Mouse (Mus musculus): Measurements from ENCODE around the gene Cabp2. TPM values are rescaled to one million over a fixed set of nuclear protein-coding genes. Genes with fewer than 3 reads are reported as not detected.
"Not testable (repeated sequence)": the region's sequence is repeated elsewhere in the genome, so short reads cannot be mapped to it uniquely, and the experiment has no call there.

The Cabp2 gene
- polyA plus RNA-seq, 1 experiment: not detected

DNA sequence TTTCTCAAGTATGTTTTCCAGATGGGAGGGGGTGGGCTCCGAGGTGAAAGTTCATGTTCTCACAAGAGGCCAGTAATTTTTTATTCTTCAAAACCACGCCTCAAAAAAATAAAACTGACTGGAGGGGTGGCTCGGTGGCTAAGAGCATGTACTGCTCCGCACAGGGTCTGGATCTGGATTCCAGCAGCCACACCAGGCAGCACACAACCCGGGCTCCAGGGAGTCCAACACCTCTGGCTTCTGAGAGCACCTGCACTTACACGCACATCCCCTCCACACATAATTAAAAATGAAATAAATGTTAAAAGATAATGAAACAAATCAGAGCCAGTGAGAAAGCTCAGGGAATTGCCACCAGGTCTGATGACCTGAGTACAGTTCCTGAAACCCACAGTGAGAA, 15.1 kb upstream of the Cabp2 start:
- Histone ChIP-seq H3K4me3 (ENCODE audit: insufficient read depth, poor library complexity, severe bottlenecking) (no peak overlapping the region), H3K79me3 (ENCODE audit: low read depth) (no peaks in the 10 kb centered on the region), H3K79me2 (ENCODE audit: control insufficient read depth, insufficient read depth) (no peaks in the 10 kb centered on the region), H3K27me3 (ENCODE audit: control insufficient read depth, insufficient read depth, insufficient read length) (no peaks in the 10 kb centered on the region), H3K36me3 (ENCODE audit: control insufficient read depth, insufficient read depth) (no peaks in the 10 kb centered on the region), H3ac (ENCODE audit: control insufficient read depth, insufficient read length, low read depth) (no peak overlapping the region)
- TF ChIP-seq CTCF (IDR thresholded peaks at IDR 0.05; ENCODE audit: control insufficient read depth, insufficient read depth, insufficient read length) (no peak), FOSL1 (IDR thresholded peaks at IDR 0.05; ENCODE audit: insufficient read depth, low read length, poor library complexity, severe bottlenecking) (no peak), MAX (IDR thresholded peaks at IDR 0.05) (no peak)

GRCm38 (mm10) chr19:4066877-4067276, 14.5 kb upstream of the Cabp2 start:
- no peaks in the 10 kb centered on the region for H3K79me3 ChIP-seq (ENCODE audit: low read depth)
- H3K79me2 ChIP-seq (ENCODE audit: control insufficient read depth, insufficient read depth): no peaks in the 10 kb centered on the region
- no peaks in the 10 kb centered on the region for H3K27me3 ChIP-seq (ENCODE audit: control insufficient read depth, insufficient read depth, insufficient read length)
- H3K4me3 ChIP-seq (ENCODE audit: insufficient read depth, poor library complexity, severe bottlenecking): no peak overlapping the region
- no peak overlapping the region for H3ac ChIP-seq (ENCODE audit: control insufficient read depth, insufficient read length, low read depth)
- TF ChIP-seq CEBPB (IDR thresholded peaks at IDR 0.05; ENCODE audit: low read depth) (no peak), CTCF (IDR thresholded peaks at IDR 0.05; ENCODE audit: control insufficient read depth, insufficient read depth, insufficient read length) (no peak), MYOG (IDR thresholded peaks at IDR 0.05; ENCODE audit: control insufficient read depth, extremely low read depth, insufficient read length) (no peak), USF1 (IDR thresholded peaks at IDR 0.05; ENCODE audit: low read depth) (no peak), FOSL1 (IDR thresholded peaks at IDR 0.05; ENCODE audit: insufficient read depth, low read length, poor library complexity, severe bottlenecking) (no peak), MYOD1 (IDR thresholded peaks at IDR 0.05; ENCODE audit: control insufficient read depth, insufficient read length, low read depth) (no peak), MAX (IDR thresholded peaks at IDR 0.05) (no peak)
- H3K36me3 ChIP-seq (ENCODE audit: control insufficient read depth, insufficient read depth): no peaks in the 10 kb centered on the region

DNA sequence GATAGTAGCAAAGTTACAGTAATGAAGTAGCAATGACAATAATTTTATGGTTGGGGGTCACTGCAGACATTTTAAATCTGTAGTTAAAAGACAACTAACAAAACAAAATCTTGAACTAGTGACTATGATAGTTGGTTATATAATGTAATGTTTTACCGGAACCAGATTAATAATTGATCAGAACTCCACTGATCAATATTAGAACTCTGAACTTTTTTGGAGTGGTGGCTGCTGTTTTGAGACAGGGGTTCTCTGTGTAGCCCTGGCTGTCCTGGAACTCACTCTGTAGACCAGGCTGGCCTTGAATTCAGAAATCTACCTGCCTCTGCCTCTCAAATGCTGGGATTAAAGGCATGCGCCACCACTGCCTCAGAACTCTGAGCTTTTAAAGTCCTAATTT, 13.1 kb upstream of the Cabp2 start:
- not testable (repeated sequence) for H3K36me3 ChIP-seq (ENCODE audit: control insufficient read depth, insufficient read depth); H3K27me3 ChIP-seq (ENCODE audit: control insufficient read depth, insufficient read depth, insufficient read length); H3ac ChIP-seq (ENCODE audit: control insufficient read depth, insufficient read length, low read depth); H3K79me3 ChIP-seq (ENCODE audit: low read depth); H3K4me3 ChIP-seq (ENCODE audit: insufficient read depth, poor library complexity, severe bottlenecking); H3K79me2 ChIP-seq (ENCODE audit: control insufficient read depth, insufficient read depth)

DNA sequence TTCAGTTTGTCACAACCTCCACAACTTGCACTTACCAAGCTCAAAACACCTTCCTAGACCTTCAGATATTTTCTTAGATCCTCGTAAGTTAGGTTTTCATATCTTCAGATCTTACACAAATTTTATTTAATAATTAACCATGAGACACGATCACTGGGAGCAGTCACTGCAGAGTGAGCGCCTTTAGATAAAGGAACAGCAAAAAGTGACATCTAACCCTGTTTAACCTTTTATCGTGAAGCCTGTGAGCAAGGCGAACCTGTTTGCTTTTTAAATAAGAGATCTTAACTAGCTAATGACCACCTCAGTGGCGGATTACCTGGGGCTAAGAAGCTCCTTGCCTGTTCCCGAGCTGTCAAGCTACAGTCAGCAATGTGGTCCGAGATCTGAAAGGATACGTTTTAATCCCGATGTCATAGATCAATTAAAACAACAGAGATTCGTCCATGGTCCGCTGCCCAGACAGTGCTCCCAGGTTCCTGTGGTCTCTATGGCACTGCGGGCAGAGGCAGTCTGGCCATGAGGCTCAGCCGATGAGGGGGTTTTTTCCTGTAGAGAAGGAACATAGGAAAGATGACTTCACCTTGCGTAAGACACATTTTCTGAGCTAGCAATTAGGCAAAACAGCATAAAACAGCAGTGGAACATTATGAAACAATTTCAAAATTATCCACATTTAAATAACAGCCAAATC, 12.5 kb upstream of the Cabp2 start:
- Histone ChIP-seq H3K36me3 (ENCODE audit: control insufficient read depth, insufficient read depth) (no peaks in the 10 kb centered on the region), H3K79me2 (ENCODE audit: control insufficient read depth, insufficient read depth) (no peaks in the 10 kb centered on the region), H3K27me3 (ENCODE audit: control insufficient read depth, insufficient read depth, insufficient read length) (no peaks in the 10 kb centered on the region), H3K79me3 (ENCODE audit: low read depth) (no peaks in the 10 kb centered on the region), H3K4me3 (ENCODE audit: insufficient read depth, poor library complexity, severe bottlenecking) (no peak overlapping the region), H3ac (ENCODE audit: control insufficient read depth, insufficient read length, low read depth) (no peak overlapping the region)
- no peak for TF ChIP-seq MYOG (IDR thresholded peaks at IDR 0.05; ENCODE audit: control insufficient read depth, extremely low read depth, insufficient read length)

- Histone ChIP-seq H3K79me3 (ENCODE audit: low read depth) (no peaks in the 10 kb centered on the region), H3K79me2 (ENCODE audit: control insufficient read depth, insufficient read depth) (no peaks in the 10 kb centered on the region), H3K27me3 (ENCODE audit: control insufficient read depth, insufficient read depth, insufficient read length) (no peaks in the 10 kb centered on the region), H3K4me3 (ENCODE audit: insufficient read depth, poor library complexity, severe bottlenecking) (no peak overlapping the region), H3ac (ENCODE audit: control insufficient read depth, insufficient read length, low read depth) (no peak overlapping the region), H3K36me3 (ENCODE audit: control insufficient read depth, insufficient read depth) (no peaks in the 10 kb centered on the region)
- TF ChIP-seq CTCF (IDR thresholded peaks at IDR 0.05; ENCODE audit: control insufficient read depth, insufficient read depth, insufficient read length) (no peak), CEBPB (IDR thresholded peaks at IDR 0.05; ENCODE audit: low read depth) (no peak), MAX (IDR thresholded peaks at IDR 0.05) (no peak), MYOD1 (IDR thresholded peaks at IDR 0.05; ENCODE audit: control insufficient read depth, insufficient read length, low read depth) (no peak), MYOG (IDR thresholded peaks at IDR 0.05; ENCODE audit: control insufficient read depth, extremely low read depth, insufficient read length) (no peak), USF1 (IDR thresholded peaks at IDR 0.05; ENCODE audit: low read depth) (no peak), FOSL1 (IDR thresholded peaks at IDR 0.05; ENCODE audit: insufficient read depth, low read length, poor library complexity, severe bottlenecking) (no peak)
Observed at GRCm38 (mm10) chr19:4070311-4070710, 11.1 kb upstream of the Cabp2 start.

- Histone ChIP-seq H3K79me3 (ENCODE audit: low read depth) (no peaks in the 10 kb centered on the region), H3K79me2 (ENCODE audit: control insufficient read depth, insufficient read depth) (no peaks in the 10 kb centered on the region), H3ac (ENCODE audit: control insufficient read depth, insufficient read length, low read depth) (no peak overlapping the region), H3K27me3 (ENCODE audit: control insufficient read depth, insufficient read depth, insufficient read length) (no peaks in the 10 kb centered on the region), H3K36me3 (ENCODE audit: control insufficient read depth, insufficient read depth) (no peaks in the 10 kb centered on the region), H3K4me3 (ENCODE audit: insufficient read depth, poor library complexity, severe bottlenecking) (no peak overlapping the region)
- TF ChIP-seq CEBPB (IDR thresholded peaks at IDR 0.05; ENCODE audit: low read depth) (no peak), MAX (IDR thresholded peaks at IDR 0.05) (no peak), USF1 (IDR thresholded peaks at IDR 0.05; ENCODE audit: low read depth) (no peak), MYOG (IDR thresholded peaks at IDR 0.05; ENCODE audit: control insufficient read depth, extremely low read depth, insufficient read length) (no peak), MYOD1 (IDR thresholded peaks at IDR 0.05; ENCODE audit: control insufficient read depth, insufficient read length, low read depth) (no peak), CTCF (IDR thresholded peaks at IDR 0.05; ENCODE audit: control insufficient read depth, insufficient read depth, insufficient read length) (no peak), FOSL1 (IDR thresholded peaks at IDR 0.05; ENCODE audit: insufficient read depth, low read length, poor library complexity, severe bottlenecking) (no peak)
Observed at GRCm38 (mm10) chr19:4070756-4071155, 10.6 kb upstream of the Cabp2 start.

All from C2C12 (cell line).